Mouse (Mus musculus) hindlimb bud, embryonic 11.5 days (tissue): ENCODE data around the gene Zfand3.

Experiments
- DNase-seq: peaks from one replicate; pipeline ENCODE4 v3.0.0-alpha.2; 2012; ENCODE audit warnings: low read depth, low spot score; ENCODE audit errors: extremely low spot score

The Zfand3 gene

GRCm38 (mm10) chr17:29997726-29998125 is 6.8 kb upstream of the Zfand3 start:
- DNase-seq = no peak

- DNase-seq = no peak
Measured at GRCm38 (mm10) chr17:29998566-29999295, 5.8 kb upstream of the Zfand3 start.

GRCm38 (mm10) chr17:30005103-30005443 is 540 bp downstream of the Zfand3 start:
- no peak for DNase-seq

GRCm38 (mm10) chr17:30005451-30005941 is 963 bp downstream of the Zfand3 start:
- no peak for DNase-seq

GRCm38 (mm10) chr17:30006877-30007276 is 2.3 kb downstream of the Zfand3 start:
- DNase-seq = no peak

- no peak for DNase-seq
Measured at GRCm38 (mm10) chr17:30007883-30008282, 3.4 kb downstream of the Zfand3 start.

- no peak for DNase-seq
Measured at GRCm38 (mm10) chr17:30008392-30008791, 3.9 kb downstream of the Zfand3 start.

- no peak for DNase-seq
Measured at GRCm38 (mm10) chr17:30014660-30015059, 10.1 kb downstream of the Zfand3 start.

GRCm38 (mm10) chr17:30018927-30019610 is 14.5 kb downstream of the Zfand3 start:
- DNase-seq = no peak

- no peak for DNase-seq
Measured at GRCm38 (mm10) chr17:30019942-30020341, 15.4 kb downstream of the Zfand3 start.

- peak; percentile 42 for DNase-seq
Measured at GRCm38 (mm10) chr17:30024651-30025050, 20.1 kb downstream of the Zfand3 start.

GRCm38 (mm10) chr17:30026617-30027016 is 22.1 kb downstream of the Zfand3 start:
- DNase-seq = no peak

- DNase-seq = no peak
Measured at GRCm38 (mm10) chr17:30027343-30028029, 23.0 kb downstream of the Zfand3 start.

GRCm38 (mm10) chr17:30029633-30030226 is 25.2 kb downstream of the Zfand3 start:
- DNase-seq = no peak

- DNase-seq = no peak
Measured at GRCm38 (mm10) chr17:30032796-30033195, 28.3 kb downstream of the Zfand3 start.

- DNase-seq = no peak
Measured at GRCm38 (mm10) chr17:30033991-30034390, 29.5 kb downstream of the Zfand3 start.

GRCm38 (mm10) chr17:30035216-30036005 is 30.9 kb downstream of the Zfand3 start:
- DNase-seq = no peak

GRCm38 (mm10) chr17:30043163-30043822 is 38.8 kb downstream of the Zfand3 start:
- no peak for DNase-seq

GRCm38 (mm10) chr17:30045181-30045580 is 40.6 kb downstream of the Zfand3 start:
- DNase-seq = no peak

GRCm38 (mm10) chr17:30046654-30047053 is 42.1 kb downstream of the Zfand3 start:
- no peak for DNase-seq
